Mouse (Mus musculus): ENCODE results near the gene Pelo.

DNA sequence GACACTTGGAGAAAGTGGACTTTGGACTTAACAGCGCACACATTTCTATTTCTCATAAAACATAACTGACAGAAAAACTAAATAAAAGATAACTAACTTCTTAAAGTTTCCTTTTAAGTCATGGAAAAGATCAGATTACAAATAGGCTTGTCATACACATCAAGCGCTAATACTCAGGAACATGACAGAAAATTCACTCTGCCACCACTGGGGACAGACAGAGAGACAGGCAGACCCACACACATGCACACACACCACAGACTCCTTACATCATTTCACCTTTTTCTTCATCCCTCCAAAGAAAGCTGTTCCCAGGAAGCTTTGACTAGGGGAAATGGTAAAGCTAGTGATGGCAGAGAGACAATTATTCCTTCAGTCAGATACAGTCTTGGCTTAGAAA is 5.4 kb upstream of the Pelo start:
- no peak for TF ChIP-seq CTCF (IDR thresholded peaks at IDR 0.05; ENCODE audit: control insufficient read depth, insufficient read depth, insufficient read length)
- TF ChIP-seq MAX (IDR thresholded peaks at IDR 0.05), result no peak
- no peak for TF ChIP-seq MYOD1 (IDR thresholded peaks at IDR 0.05; ENCODE audit: control insufficient read depth, insufficient read length, low read depth)
- no peak for TF ChIP-seq MYOG (IDR thresholded peaks at IDR 0.05; ENCODE audit: control insufficient read depth, extremely low read depth, insufficient read length)
- TF ChIP-seq USF1 (IDR thresholded peaks at IDR 0.05; ENCODE audit: low read depth), result no peak
- TF ChIP-seq CEBPB (IDR thresholded peaks at IDR 0.05; ENCODE audit: low read depth), result no peak
- TF ChIP-seq FOSL1 (IDR thresholded peaks at IDR 0.05; ENCODE audit: insufficient read depth, low read length, poor library complexity, severe bottlenecking), result no peak
